Mouse (Mus musculus) heart, embryonic 15.5 days (tissue): ENCODE data around the gene Pam. TPM values are rescaled to one million over a fixed set of nuclear protein-coding genes. Genes with fewer than 3 reads are reported as not detected.

Source experiments
- ATAC-seq: fragments of 200-750 bp; cut with Nextera tagmentation; replicated peaks from 2 replicates; pipeline ENCODE4 v1.8.0; 2017; ENCODE audit warnings: low read depth, moderate TSS enrichment; ENCODE audit not compliant: insufficient number of reproducible peaks, insufficient read depth, low FRiP score
- H3K27ac ChIP-seq: fragments of 300-500 bp; sonication (generic); 2 replicates; pipeline ENCODE4 v1.5.1; 2015; ENCODE audit warnings: mild to moderate bottlenecking, inconsistent platforms
- H3K27me3 ChIP-seq: fragments of 300-500 bp; sonication (generic); 2 replicates; pipeline ENCODE4 v1.6.1; 2015; ENCODE audit warnings: inconsistent platforms
- H3K36me3 ChIP-seq: fragments of 300-500 bp; sonication (generic); 2 replicates; pipeline ENCODE4 v1.6.1; 2015; ENCODE audit warnings: mild to moderate bottlenecking, inconsistent platforms
- H3K4me1 ChIP-seq: fragments of 300-500 bp; sonication (generic); replicated peaks from 2 replicates; pipeline ENCODE4 v1.6.1; 2015; ENCODE audit warnings: inconsistent platforms
- H3K4me2 ChIP-seq: fragments of 300-500 bp; sonication (generic); 2 replicates; pipeline ENCODE4 v1.6.1; 2015; ENCODE audit warnings: inconsistent platforms, mild to moderate bottlenecking, moderate library complexity
- H3K4me3 ChIP-seq: fragments of 300-500 bp; sonication (generic); 2 replicates; pipeline ENCODE4 v1.5.1; 2015; ENCODE audit warnings: mild to moderate bottlenecking, inconsistent platforms
- H3K9ac ChIP-seq: fragments of 300-500 bp; sonication (generic); 2 replicates; pipeline ENCODE4 v1.6.1; 2015; ENCODE audit warnings: mild to moderate bottlenecking, inconsistent platforms
- H3K9me3 ChIP-seq: fragments of 300-500 bp; sonication (generic); replicated peaks from 2 replicates; pipeline ENCODE4 v1.6.1; 2016; ENCODE audit warnings: inconsistent platforms
- WGBS: fragments of 180-500 bp; shearing (Covaris S2); methylation state at CpG from one replicate; pipeline ENCODE4 v1.1.7; 2015; ENCODE audit warnings: mixed read lengths; 5-methylcytosine and 5-hydroxymethylcytosine counted together
- polyA plus RNA-seq: library from polyadenylated mRNA; unstranded; fragments of >200 nt; fragmentation: Nextera tagmentation; extraction: Ambion mirVana; gene quantifications from 2 replicates; pipeline ENCODE4 v1.2.1, GENCODE M21; 2015

Pam gene
- polyA plus RNA-seq, 1 experiment from 2014 or later, result 544 TPM

DNA sequence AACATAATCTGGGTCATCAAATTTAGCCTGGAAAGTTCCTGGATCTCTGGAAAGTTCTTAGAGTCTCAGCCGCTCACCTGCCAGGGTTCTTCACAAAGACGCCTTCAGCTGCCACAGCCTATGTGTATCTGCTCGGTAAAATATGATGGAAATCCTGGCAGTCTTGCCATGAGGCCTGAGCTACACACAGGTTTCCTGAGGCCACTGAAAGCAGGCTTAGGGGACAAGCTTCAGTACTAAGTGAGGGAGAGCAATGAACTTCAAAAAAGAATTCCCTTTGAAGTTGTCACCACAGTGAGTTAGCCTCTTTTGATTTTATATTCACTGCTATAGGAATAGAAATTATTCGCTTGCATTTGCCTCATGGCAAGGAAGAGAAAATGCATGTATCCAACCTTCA, 186.7 kb downstream of the Pam start:
- ATAC-seq, result no peak
- H3K4me3 ChIP-seq, result no peak overlapping the region
- 83% methylated on average over 4 of the region's 4 CpGs for WGBS
- H3K4me1 ChIP-seq, result no peaks in the 10 kb centered on the region
- no peaks in the 10 kb centered on the region for H3K9me3 ChIP-seq
- peaks cover 15% of the 10 kb centered on the region; the same call in 1 of the 2 replicates for H3K36me3 ChIP-seq
- H3K27me3 ChIP-seq, result no peaks in the 10 kb centered on the region
- no peak overlapping the region for H3K27ac ChIP-seq
- no peak overlapping the region for H3K9ac ChIP-seq
- H3K4me2 ChIP-seq, result no peak overlapping the region

DNA sequence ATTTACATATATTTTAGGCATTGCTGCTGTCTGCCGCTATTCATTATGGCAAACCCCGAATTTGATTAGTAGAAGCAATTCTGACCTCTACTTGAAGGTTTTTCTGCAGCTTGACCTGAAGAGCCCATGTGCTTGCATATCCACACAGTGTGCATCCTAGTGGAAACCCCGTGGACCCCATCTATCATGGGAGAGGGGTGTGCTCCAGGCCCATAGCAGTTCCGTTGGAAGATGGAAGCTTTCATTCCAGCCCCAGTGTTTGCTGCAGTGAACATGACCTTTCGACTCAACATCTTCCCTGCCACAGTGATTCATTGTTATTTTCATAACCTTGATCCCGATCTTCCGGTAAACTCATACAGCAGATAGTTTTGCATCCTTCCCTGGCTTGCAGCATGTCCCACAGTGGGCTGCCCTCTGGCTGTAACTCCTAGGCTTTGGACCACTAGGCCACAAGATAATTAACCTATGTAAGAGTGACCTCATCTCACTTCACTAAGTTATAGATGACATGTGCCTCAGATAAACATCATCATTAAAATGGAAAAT, 191.5 kb downstream of the Pam start:
- Histone ChIP-seq H3K27ac (no peak overlapping the region), H3K27me3 (no peaks in the 10 kb centered on the region), H3K9ac (no peak overlapping the region), H3K4me3 (no peak overlapping the region), H3K36me3 (peaks cover 9% of the 10 kb centered on the region; the same call in 1 of the 2 replicates), H3K4me2 (no peak overlapping the region), H3K4me1 (no peaks in the 10 kb centered on the region), H3K9me3 (no peaks in the 10 kb centered on the region)
- ATAC-seq, result no peak
- 75% methylated on average over 7 of the region's 7 CpGs for WGBS

- Histone ChIP-seq H3K9ac (no peak overlapping the region), H3K27ac (no peak overlapping the region), H3K9me3 (no peaks in the 10 kb centered on the region), H3K4me3 (no peak overlapping the region), H3K36me3 (peaks cover 13% of the 10 kb centered on the region; the same call in 1 of the 2 replicates), H3K4me1 (no peaks in the 10 kb centered on the region), H3K4me2 (no peak overlapping the region), H3K27me3 (no peaks in the 10 kb centered on the region)
- ATAC-seq, result no peak
- WGBS, result 83% methylated on average over 7 of the region's 7 CpGs
Measured at GRCm38 (mm10) chr1:97902830-97903229, 192.6 kb downstream of the Pam start.

GRCm38 (mm10) chr1:97900559-97901153, 194.8 kb downstream of the Pam start:
- Histone ChIP-seq H3K4me3 (no peak overlapping the region), H3K27me3 (no peaks in the 10 kb centered on the region), H3K36me3 (peaks cover 8% of the 10 kb centered on the region; the same call in 1 of the 2 replicates), H3K4me2 (no peak overlapping the region), H3K9me3 (no peaks in the 10 kb centered on the region), H3K27ac (no peak overlapping the region), H3K4me1 (no peaks in the 10 kb centered on the region), H3K9ac (no peak overlapping the region)
- no peak for ATAC-seq
- 78% methylated on average over 7 of the region's 7 CpGs for WGBS

GRCm38 (mm10) chr1:97887511-97887910, 207.9 kb downstream of the Pam start:
- H3K4me2 ChIP-seq, result no peak overlapping the region
- H3K4me3 ChIP-seq, result no peak overlapping the region
- H3K9me3 ChIP-seq, result no peaks in the 10 kb centered on the region
- WGBS, result 77% methylated on average over 9 of the region's 9 CpGs
- ATAC-seq, result no peak
- H3K27me3 ChIP-seq, result no peaks in the 10 kb centered on the region
- H3K4me1 ChIP-seq, result no peaks in the 10 kb centered on the region
- H3K27ac ChIP-seq, result no peak overlapping the region
- no peak overlapping the region for H3K9ac ChIP-seq
- H3K36me3 ChIP-seq, result peaks cover 50% of the 10 kb centered on the region

GRCm38 (mm10) chr1:97883498-97883897, 211.9 kb downstream of the Pam start:
- H3K4me3 ChIP-seq, result no peak overlapping the region
- no peak overlapping the region for H3K4me2 ChIP-seq
- H3K9ac ChIP-seq, result no peak overlapping the region
- H3K27me3 ChIP-seq, result no peaks in the 10 kb centered on the region
- no peaks in the 10 kb centered on the region for H3K9me3 ChIP-seq
- H3K4me1 ChIP-seq, result no peaks in the 10 kb centered on the region
- no peak overlapping the region for H3K27ac ChIP-seq
- ATAC-seq, result no peak
- WGBS, result 87% methylated on average over 7 of the region's 7 CpGs
- H3K36me3 ChIP-seq, result peaks cover 60% of the 10 kb centered on the region

DNA sequence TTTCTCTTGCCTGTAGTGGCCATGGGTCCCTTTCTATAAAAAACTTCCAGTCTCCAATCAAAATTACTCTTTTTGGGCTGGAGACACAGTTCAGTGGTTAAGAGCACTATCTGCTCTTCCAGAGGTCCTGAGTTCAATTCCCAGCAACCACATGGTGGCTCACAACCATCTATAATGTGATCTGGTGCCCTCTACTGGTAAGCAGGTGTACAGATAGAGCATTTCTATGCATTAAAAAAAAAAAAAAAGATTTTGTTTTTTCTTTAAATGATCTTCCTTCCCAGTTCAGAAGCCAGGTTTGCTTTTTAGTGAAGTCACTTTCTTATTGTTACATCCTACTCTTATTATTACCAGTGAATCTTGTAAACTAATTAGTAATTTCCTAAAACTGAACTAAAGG, 218.4 kb downstream of the Pam start:
- Histone ChIP-seq H3K9ac (no peak overlapping the region), H3K4me1 (no peaks in the 10 kb centered on the region), H3K4me2 (no peak overlapping the region), H3K36me3 (peaks cover 66% of the 10 kb centered on the region), H3K9me3 (no peaks in the 10 kb centered on the region), H3K27me3 (no peaks in the 10 kb centered on the region), H3K27ac (no peak overlapping the region), H3K4me3 (no peak overlapping the region)
- ATAC-seq, result no peak

DNA sequence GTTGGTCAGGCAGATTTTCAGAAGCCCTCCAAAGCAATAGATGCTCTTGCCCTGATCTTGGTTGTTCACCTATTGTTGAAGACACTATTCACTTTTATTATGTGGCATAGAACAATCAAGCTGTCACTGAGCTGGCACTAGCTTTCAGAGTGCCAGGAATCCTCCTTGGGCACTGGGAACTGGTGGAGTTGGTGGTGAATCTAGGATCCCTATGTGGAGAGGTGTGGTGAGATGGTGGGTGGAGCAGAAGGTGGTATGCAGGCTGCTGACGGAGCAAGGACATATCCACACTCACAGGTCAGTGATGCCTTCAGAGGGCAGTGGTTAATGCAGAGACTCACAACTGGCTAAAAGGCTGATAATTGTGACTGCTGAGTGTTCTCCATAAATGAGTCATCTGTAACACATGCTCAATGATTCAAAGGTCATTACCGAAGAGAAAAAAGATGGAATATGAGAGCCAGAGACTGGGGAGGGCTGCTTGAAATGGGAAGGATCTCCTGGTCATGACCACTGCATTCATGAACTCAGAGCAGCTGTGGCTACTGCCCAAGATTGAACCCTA, 221.9 kb downstream of the Pam start:
- H3K27ac ChIP-seq, result no peak overlapping the region
- no peak overlapping the region for H3K4me3 ChIP-seq
- WGBS, result 76% methylated on average over 2 of the region's 2 CpGs
- no peaks in the 10 kb centered on the region for H3K27me3 ChIP-seq
- H3K4me2 ChIP-seq, result no peak overlapping the region
- H3K9ac ChIP-seq, result no peak overlapping the region
- H3K36me3 ChIP-seq, result peaks cover 45% of the 10 kb centered on the region
- no peaks in the 10 kb centered on the region for H3K9me3 ChIP-seq
- H3K4me1 ChIP-seq, result no peaks in the 10 kb centered on the region
- ATAC-seq, result no peak

GRCm38 (mm10) chr1:97872493-97872892, 223.0 kb downstream of the Pam start:
- no peak for ATAC-seq
- Histone ChIP-seq H3K4me2 (no peak overlapping the region), H3K9ac (no peak overlapping the region), H3K4me1 (no peaks in the 10 kb centered on the region), H3K4me3 (no peak overlapping the region), H3K9me3 (no peaks in the 10 kb centered on the region), H3K27me3 (no peaks in the 10 kb centered on the region), H3K36me3 (peaks cover 39% of the 10 kb centered on the region), H3K27ac (no peak overlapping the region)
- 68% methylated on average over 5 of the region's 5 CpGs for WGBS

- H3K9ac ChIP-seq, result no peak overlapping the region
- no peaks in the 10 kb centered on the region for H3K27me3 ChIP-seq
- H3K4me1 ChIP-seq, result no peaks in the 10 kb centered on the region
- H3K36me3 ChIP-seq, result peaks cover 37% of the 10 kb centered on the region
- ATAC-seq, result no peak
- H3K9me3 ChIP-seq, result no peaks in the 10 kb centered on the region
- no peak overlapping the region for H3K4me3 ChIP-seq
- H3K27ac ChIP-seq, result no peak overlapping the region
- H3K4me2 ChIP-seq, result no peak overlapping the region
- WGBS, result 81% methylated on average over 2 of the region's 2 CpGs
Measured at GRCm38 (mm10) chr1:97872072-97872471, 223.4 kb downstream of the Pam start.

DNA sequence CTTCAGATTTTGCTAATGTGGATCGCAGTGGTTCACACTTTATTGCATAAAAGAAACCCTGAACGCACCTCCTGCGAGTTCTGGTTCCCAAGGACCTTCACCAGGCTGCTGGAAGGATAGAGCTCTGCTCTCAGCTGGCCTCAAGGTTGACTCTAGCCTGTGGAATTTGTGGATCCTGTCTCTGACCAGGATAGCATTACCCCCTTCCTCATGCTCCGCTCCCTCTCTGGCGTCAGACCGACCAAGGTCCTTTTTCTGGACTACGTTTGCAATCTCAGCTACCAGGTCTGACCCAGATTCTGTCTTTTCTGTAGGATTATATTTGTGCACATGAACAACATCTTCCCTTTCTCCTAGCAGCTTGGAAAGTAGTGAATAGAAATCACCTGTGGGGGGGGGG, 231.3 kb downstream of the Pam start:
- Histone ChIP-seq H3K27ac (no peak overlapping the region), H3K9me3 (no peaks in the 10 kb centered on the region), H3K27me3 (no peaks in the 10 kb centered on the region), H3K4me1 (no peaks in the 10 kb centered on the region), H3K4me3 (no peak overlapping the region), H3K4me2 (no peak overlapping the region), H3K36me3 (peaks cover 12% of the 10 kb centered on the region; the same call in 1 of the 2 replicates), H3K9ac (no peak overlapping the region)
- ATAC-seq, result no peak
- WGBS, result 95% methylated on average over 7 of the region's 7 CpGs

DNA sequence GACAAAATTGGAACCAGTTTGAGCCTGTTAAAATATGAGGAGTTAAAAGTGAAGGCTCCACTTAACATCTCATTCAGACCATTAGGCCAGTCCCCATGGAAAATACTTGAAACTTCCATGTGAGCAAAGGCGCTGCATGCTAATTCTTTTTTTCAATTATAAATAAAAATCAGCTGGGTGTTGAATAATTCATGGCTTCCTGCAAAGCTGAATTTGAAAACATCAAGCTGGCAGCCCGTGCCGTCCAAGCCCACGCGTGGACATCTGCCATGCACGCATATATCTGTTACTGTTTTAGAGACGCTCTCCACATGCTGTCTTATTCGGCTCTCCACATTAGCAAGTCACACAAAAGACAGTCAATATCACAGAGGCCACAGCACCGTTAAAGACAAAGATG, 232.3 kb downstream of the Pam start:
- Histone ChIP-seq H3K4me2 (no peak overlapping the region), H3K9me3 (no peaks in the 10 kb centered on the region), H3K27me3 (no peaks in the 10 kb centered on the region), H3K36me3 (peaks cover 12% of the 10 kb centered on the region; the same call in 1 of the 2 replicates), H3K4me3 (no peak overlapping the region), H3K27ac (no peak overlapping the region), H3K9ac (no peak overlapping the region), H3K4me1 (no peaks in the 10 kb centered on the region)
- 85% methylated on average over 9 of the region's 9 CpGs for WGBS
- no peak for ATAC-seq
